Mouse (Mus musculus): ENCODE measurements at regions not wholly inside any gene's neighbourhood (a gene's known extent, or its start where the extent isn't known, plus 50 kb on each side); places are given as distances from the start of the nearest gene placed in this dataset.

GRCm38 (mm10) chr2:169243981-169244380, 288.6 kb upstream of the Zfp64 start:
- Histone ChIP-seq H3K9ac (ENCODE audit: control insufficient read depth, low read depth, low read length, poor library complexity, severe bottlenecking) (no peak overlapping the region), H3K27ac (ENCODE audit: control insufficient read depth, low read depth, low read length) (no peak overlapping the region), H3K27me3 (ENCODE audit: control insufficient read depth in 1 of 2, insufficient read depth in 2 of 2, low read length in 2 of 2) (no peaks in the 10 kb centered on the region), H3K9me3 (replicated peaks; ENCODE audit: insufficient read depth, low read length) (no peaks in the 10 kb centered on the region), H3K4me1 (ENCODE audit: control insufficient read depth in 1 of 2, insufficient read depth in 2 of 2, low read length in 2 of 2) (no peaks in the 10 kb centered on the region), H3K4me3 (ENCODE audit: control insufficient read depth in 1 of 2, insufficient read depth in 1 of 2, low read depth in 2 of 2, low read length in 2 of 2) (no peak overlapping the region), H3K36me3 (ENCODE audit: control insufficient read depth in 1 of 2, insufficient read depth in 2 of 2, low read length in 2 of 2) (no peaks in the 10 kb centered on the region), H3K79me2 (ENCODE audit: control insufficient read depth, insufficient read depth, low read length, poor library complexity) (no peaks in the 10 kb centered on the region)
- TF ChIP-seq KAT2A (conservative IDR thresholded peaks at IDR 0.05; ENCODE audit: low read depth, low read length) (no peak), POLR2AphosphoS2 (IDR thresholded peaks at IDR 0.05; ENCODE audit: low read length) (no peak), CHD2 (IDR thresholded peaks at IDR 0.05; ENCODE audit: low read length) (no peak), MAFK (IDR thresholded peaks at IDR 0.05; ENCODE audit: borderline replicate concordance, low read depth, low read length) (no peak), HCFC1 (IDR thresholded peaks at IDR 0.05; ENCODE audit: low read depth, low read length) (no peak), UBTF (IDR thresholded peaks at IDR 0.05; ENCODE audit: borderline replicate concordance, insufficient read depth, low read depth, low read length) (no peak), RAD21 (IDR thresholded peaks at IDR 0.05; ENCODE audit: low read depth, low read length) (no peak), E2F4 (IDR thresholded peaks at IDR 0.05; ENCODE audit: borderline replicate concordance, low read depth, low read length) (no peak), ZKSCAN1 (IDR thresholded peaks at IDR 0.05; ENCODE audit: low read depth, low read length) (no peak), POLR2A (IDR thresholded peaks at IDR 0.05; ENCODE audit: control insufficient read depth in 1 of 2, insufficient read depth in 1 of 2, low read depth in 1 of 2, low read length in 2 of 2, poor library complexity in 1 of 2) (no peak)
- DNase-seq (ENCODE audit: low read depth, low spot score): no peak

GRCm38 (mm10) chr2:169237856-169238255, 282.5 kb upstream of the Zfp64 start:
- no peak for DNase-seq (ENCODE audit: low read depth, low spot score)
- Histone ChIP-seq H3K27me3 (ENCODE audit: control insufficient read depth in 1 of 2, insufficient read depth in 2 of 2, low read length in 2 of 2) (no peaks in the 10 kb centered on the region), H3K79me2 (ENCODE audit: control insufficient read depth, insufficient read depth, low read length, poor library complexity) (no peaks in the 10 kb centered on the region), H3K36me3 (ENCODE audit: control insufficient read depth in 1 of 2, insufficient read depth in 2 of 2, low read length in 2 of 2) (no peaks in the 10 kb centered on the region), H3K9me3 (replicated peaks; ENCODE audit: insufficient read depth, low read length) (no peaks in the 10 kb centered on the region), H3K4me1 (ENCODE audit: control insufficient read depth in 1 of 2, insufficient read depth in 2 of 2, low read length in 2 of 2) (no peaks in the 10 kb centered on the region), H3K4me3 (ENCODE audit: control insufficient read depth in 1 of 2, insufficient read depth in 1 of 2, low read depth in 2 of 2, low read length in 2 of 2) (no peak overlapping the region), H3K9ac (ENCODE audit: control insufficient read depth, low read depth, low read length, poor library complexity, severe bottlenecking) (no peak overlapping the region), H3K27ac (ENCODE audit: control insufficient read depth, low read depth, low read length) (no peak overlapping the region)
- TF ChIP-seq GABPA (IDR thresholded peaks at IDR 0.05; ENCODE audit: low read depth, low read length) (no peak), USF2 (IDR thresholded peaks at IDR 0.05; ENCODE audit: borderline replicate concordance in 1 of 2, insufficient read depth in 1 of 2, low read depth in 1 of 2, low read length in 2 of 2) (no peak), CTCF (IDR thresholded peaks at IDR 0.05 in 2 of 3, conservative IDR thresholded peaks at IDR 0.05 in 1 of 3; ENCODE audit: control insufficient read depth in 1 of 3, insufficient read depth in 1 of 3, low read depth in 2 of 3, low read length in 3 of 3, poor library complexity in 1 of 3, severe bottlenecking in 1 of 3) (no peak), POLR2AphosphoS2 (IDR thresholded peaks at IDR 0.05; ENCODE audit: low read length) (no peak), ZNF384 (IDR thresholded peaks at IDR 0.05; ENCODE audit: low read depth, low read length) (no peak), TCF12 (IDR thresholded peaks at IDR 0.05; ENCODE audit: low read depth, low read length) (no peak), MAFK (IDR thresholded peaks at IDR 0.05; ENCODE audit: borderline replicate concordance, low read depth, low read length) (no peak), JUND (IDR thresholded peaks at IDR 0.05; ENCODE audit: low read depth, low read length) (no peak), MEF2A (IDR thresholded peaks at IDR 0.05; ENCODE audit: extremely low read depth, insufficient replicate concordance, low read depth, low read length, poor library complexity, severe bottlenecking) (no peak), MYC (IDR thresholded peaks at IDR 0.05; ENCODE audit: low read depth, low read length) (no peak), RCOR1 (IDR thresholded peaks at IDR 0.05; ENCODE audit: low read depth, low read length) (no peak), TBP (IDR thresholded peaks at IDR 0.05; ENCODE audit: low read depth, low read length) (no peak), UBTF (IDR thresholded peaks at IDR 0.05; ENCODE audit: borderline replicate concordance, insufficient read depth, low read depth, low read length) (no peak), POLR2AphosphoS5 (IDR thresholded peaks at IDR 0.05; ENCODE audit: borderline replicate concordance, low read depth, low read length) (no peak), KAT2A (conservative IDR thresholded peaks at IDR 0.05; ENCODE audit: low read depth, low read length) (no peak), POLR2A (IDR thresholded peaks at IDR 0.05; ENCODE audit: control insufficient read depth in 1 of 2, insufficient read depth in 1 of 2, low read depth in 1 of 2, low read length in 2 of 2, poor library complexity in 1 of 2) (no peak)

Data from MEL (cell line).